Mouse (Mus musculus) bone marrow macrophage, adult 2 months (primary cell): ENCODE results near the gene Oprm1.

Experiments used
- CTCF ChIP-seq: IDR thresholded peaks from 2 replicates; pipeline ENCODE4 v1.5.1; 2012; ENCODE audit warnings: low read depth, mild to moderate bottlenecking, low read length, moderate library complexity
- POLR2A ChIP-seq: IDR thresholded peaks from 2 replicates; pipeline ENCODE4 v1.6.1; 2012; ENCODE audit warnings: mild to moderate bottlenecking, low read depth, low read length, borderline replicate concordance

GRCm38 (mm10) chr10:7077389-7077808 lies 319.1 kb downstream of the Oprm1 start:
- TF ChIP-seq POLR2A: no peak
- TF ChIP-seq CTCF: no peak
